Mouse (Mus musculus) liver, embryonic 14.5 days (tissue): Measurements from ENCODE around the gene Mrpl30.

ENCODE experiments used
- CTCF ChIP-seq: IDR thresholded peaks from 2 replicates; pipeline ENCODE4 v1.5.1; 2016; ENCODE audit warnings: antibody characterized with exemption, low read depth, control low read depth
- EP300 ChIP-seq: IDR thresholded peaks from 2 replicates; pipeline ENCODE4 v1.6.1; 2016; ENCODE audit warnings: antibody characterized with exemption, low read depth

GRCm38 (mm10) chr1:37900288-37900687 lies 10.0 kb downstream of the Mrpl30 start:
- TF ChIP-seq EP300 = no peak
- no peak for TF ChIP-seq CTCF
